Mouse (Mus musculus) neural tube, embryonic 15.5 days (tissue): ENCODE measurements at regions not wholly inside any gene's neighbourhood (a gene's known extent, or its start where the extent isn't known, plus 50 kb on each side); places are given as distances from the start of the nearest gene placed in this dataset.

ENCODE experiments used
- ATAC-seq: fragments of 200-750 bp; cut with Nextera tagmentation; 2 replicates; pipeline ENCODE4 v1.8.0; 2017; ENCODE audit warnings: mild to moderate bottlenecking, moderate TSS enrichment, moderate library complexity; ENCODE audit not compliant: low FRiP score
- H3K27ac ChIP-seq: fragments of 300-500 bp; sonication (generic); replicated peaks from 2 replicates; pipeline ENCODE4 v1.5.1; 2015; ENCODE audit warnings: mild to moderate bottlenecking, inconsistent platforms
- H3K27me3 ChIP-seq: fragments of 300-500 bp; sonication (generic); replicated peaks from 2 replicates; pipeline ENCODE4 v1.6.1; 2015; ENCODE audit warnings: inconsistent platforms
- H3K36me3 ChIP-seq: fragments of 300-500 bp; sonication (generic); 2 replicates; pipeline ENCODE4 v1.6.1; 2015; ENCODE audit warnings: inconsistent platforms
- H3K4me1 ChIP-seq: fragments of 300-500 bp; sonication (generic); 2 replicates; pipeline ENCODE4 v1.6.1; 2015; ENCODE audit warnings: inconsistent platforms
- H3K4me2 ChIP-seq: fragments of 300-500 bp; sonication (generic); 2 replicates; pipeline ENCODE4 v1.6.1; 2015; ENCODE audit warnings: inconsistent platforms, mild to moderate bottlenecking, moderate library complexity
- H3K4me3 ChIP-seq: fragments of 300-500 bp; sonication (generic); replicated peaks from 2 replicates; pipeline ENCODE4 v1.5.1; 2015; ENCODE audit warnings: mild to moderate bottlenecking, inconsistent platforms
- H3K9ac ChIP-seq: fragments of 300-500 bp; sonication (generic); replicated peaks from 2 replicates; pipeline ENCODE4 v1.6.1; 2015; ENCODE audit warnings: mild to moderate bottlenecking, inconsistent platforms
- H3K9me3 ChIP-seq: fragments of 300-500 bp; sonication (generic); replicated peaks from 2 replicates; pipeline ENCODE4 v1.6.1; 2016; ENCODE audit warnings: inconsistent platforms
- whole genome bisulfite sequencing: fragments of 180-500 bp; shearing (Covaris S2); methylation state at CpG from one replicate; pipeline ENCODE4 v1.1.7; 2015; ENCODE audit warnings: mixed read lengths; 5-methylcytosine and 5-hydroxymethylcytosine counted together

- Histone ChIP-seq H3K4me3 (no peak overlapping the region), H3K36me3 (no peaks in the 10 kb centered on the region), H3K4me2 (no peak overlapping the region), H3K27me3 (no peaks in the 10 kb centered on the region), H3K27ac (no peak overlapping the region), H3K9ac (no peak overlapping the region), H3K9me3 (no peaks in the 10 kb centered on the region), H3K4me1 (no peaks in the 10 kb centered on the region)
- WGBS, result 82% methylated on average over 3 of the region's 3 CpGs
- no peak for ATAC-seq
Observed at GRCm38 (mm10) chr1:56063474-56063873, 573.8 kb downstream of the Hsfy2 start.
